Mouse (Mus musculus) brain, embryonic 14.5 days (tissue): ENCODE measurements at regions not wholly inside any gene's neighbourhood (a gene's known extent, or its start where the extent isn't known, plus 50 kb on each side); places are given as distances from the start of the nearest gene placed in this dataset.

Source experiments
- DNase-seq: peaks from one replicate; pipeline ENCODE4 v3.0.0-alpha.2; 2011; ENCODE audit warnings: low read depth
- CTCF ChIP-seq: fragments of 200-500 bp; IDR thresholded peaks from 2 replicates; pipeline ENCODE4 v1.5.1; 2012; ENCODE audit warnings: inconsistent platforms, mild to moderate bottlenecking, moderate library complexity, borderline replicate concordance; ENCODE audit not compliant: insufficient read depth, insufficient read length; ENCODE audit errors: extremely low read depth
- POLR2A ChIP-seq: fragments of 200-500 bp; IDR thresholded peaks from 2 replicates; pipeline ENCODE4 v1.6.1; 2012; ENCODE audit warnings: mild to moderate bottlenecking, inconsistent platforms, borderline replicate concordance; ENCODE audit not compliant: poor library complexity, insufficient read depth, insufficient read length, severe bottlenecking; ENCODE audit errors: extremely low read depth

DNA sequence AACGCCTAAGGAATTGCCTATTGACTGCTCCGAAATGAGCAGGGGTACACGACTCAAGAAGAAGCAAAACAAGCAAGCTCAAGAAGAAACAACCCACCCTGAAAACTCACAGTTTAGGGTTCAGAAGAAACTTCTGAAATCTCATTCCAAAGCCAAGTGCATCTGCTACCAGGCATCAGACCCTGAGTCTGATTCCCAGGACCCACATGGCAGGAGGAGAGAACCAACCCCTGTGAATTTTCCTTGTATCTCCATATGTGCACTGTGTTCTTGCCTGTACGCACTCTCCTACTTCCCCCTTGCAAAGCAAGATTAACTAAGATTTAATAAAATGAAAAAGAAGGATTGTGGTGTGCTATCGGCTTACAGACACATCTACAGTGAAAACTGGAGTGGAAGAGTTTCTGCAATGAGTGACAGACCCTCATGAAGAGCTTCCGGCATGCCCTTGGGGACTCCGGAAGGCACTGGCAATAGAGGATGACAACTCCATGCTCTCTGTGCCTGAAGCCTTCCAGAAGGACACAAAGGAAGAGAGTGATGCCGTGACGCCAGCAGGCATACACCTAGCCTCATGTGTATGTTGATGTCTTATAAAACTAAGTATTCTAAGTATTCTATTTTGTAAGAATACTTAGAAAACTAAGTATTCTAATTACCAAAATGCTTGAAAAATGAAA, 55.2 kb upstream of the 1110032F04Rik start:
- no peak for DNase-seq

GRCm38 (mm10) chr3:68815621-68816020, 53.8 kb upstream of the 1110032F04Rik start:
- TF ChIP-seq POLR2A (no peak), CTCF (no peak)
- no peak for DNase-seq

More for the DNA sequence above, 55.2 kb upstream of the 1110032F04Rik start:
- TF ChIP-seq CTCF = no peak
- no peak for TF ChIP-seq POLR2A

DNA sequence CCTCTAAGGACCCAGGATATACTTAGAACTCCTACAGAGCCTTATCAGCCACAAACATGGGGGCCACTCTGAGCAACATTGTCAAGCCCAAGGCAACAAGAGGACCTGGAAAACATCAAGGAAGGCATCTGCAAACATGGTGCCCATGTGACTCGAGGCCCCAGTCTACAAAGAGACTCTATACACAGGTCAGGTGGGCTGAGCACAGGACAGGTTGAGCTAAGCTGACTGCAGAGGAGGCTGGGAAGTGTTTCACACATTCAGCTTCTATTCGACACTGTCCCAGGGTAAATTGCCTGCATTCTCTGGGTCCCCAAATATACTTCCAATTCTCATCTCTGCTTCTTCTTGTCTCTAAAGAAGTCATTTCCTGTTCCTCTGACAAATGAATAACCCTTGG, 52.1 kb upstream of the 1110032F04Rik start:
- DNase-seq = no peak
- TF ChIP-seq POLR2A (no peak), CTCF (no peak)
